Mouse (Mus musculus): ENCODE results near the gene Fras1. TPM values are rescaled to one million over a fixed set of nuclear protein-coding genes. Genes with fewer than 3 reads are reported as not detected.

The Fras1 gene
- polyA plus RNA-seq, 1 experiment from 2014 or later = 0.81 TPM

- Histone ChIP-seq H3K9ac (no peak overlapping the region), H3K27me3 (no peaks in the 10 kb centered on the region), H3K4me1 (replicated peaks) (no peaks in the 10 kb centered on the region), H3K9me3 (replicated peaks) (no peaks in the 10 kb centered on the region), H3K36me3 (replicated peaks) (no peaks in the 10 kb centered on the region), H3K4me3 (replicated peaks) (no peak overlapping the region), H3K27ac (replicated peaks) (no peak overlapping the region), H3K4me2 (no peak overlapping the region)
- 51% methylated on average over 1 of the region's 1 CpGs for WGBS (ENCODE audit: insufficient replicate concordance)
- ATAC-seq (ENCODE audit: insufficient read depth) = no peak
Observed at GRCm38 (mm10) chr5:96827176-96827575, 453.4 kb downstream of the Fras1 start.

Other genes with a start within 250 kb of the Fras1 start
- gene Cnot6l, start 209.8 kb upstream of the Fras1 start, polyA plus RNA-seq (2015; fragmentation: Nextera tagmentation; extraction: Ambion mirVana) = 6.6 and 7.0 TPM in 2 replicates
- gene Mrpl1, start 164.5 kb upstream of the Fras1 start, polyA plus RNA-seq (2015; fragmentation: Nextera tagmentation; extraction: Ambion mirVana) = 14.3 and 14.5 TPM in 2 replicates

Data from liver, embryonic 15.5 days (tissue).